Mouse (Mus musculus): ENCODE data around the gene Ovca2.

Ovca2 gene

GRCm38 (mm10) chr11:75170136-75170751 lies 8.4 kb downstream of the Ovca2 start:
- in situ Hi-C loops (cut with MboI, MseI) = loop anchor here (5.0 kb wide), 1 partner anchor 333 kb away; no protein-coding TSS in a partner anchor

GRCm38 (mm10) chr11:75169405-75170080 lies 9.1 kb downstream of the Ovca2 start, which contains the start of gene Hic1:
Hic1 (minus strand) TSS chr11:75169519.
- in situ Hi-C loops (cut with MboI, MseI) = loop anchor here (5.0 kb wide), 1 partner anchor 332 kb away; no protein-coding TSS in a partner anchor

- in situ Hi-C loops (cut with MboI, MseI) = no loop called here
Measured at GRCm38 (mm10) chr11:75168590-75169361, 9.9 kb downstream of the Ovca2 start.

- in situ Hi-C loops (cut with MboI, MseI) = no loop called here
Measured at GRCm38 (mm10) chr11:75167643-75168589, 10.7 kb downstream of the Ovca2 start.

GRCm38 (mm10) chr11:75166861-75167642 lies 11.6 kb downstream of the Ovca2 start:
- in situ Hi-C loops (cut with MboI, MseI) = no loop called here

GRCm38 (mm10) chr11:75166193-75166842 lies 12.3 kb downstream of the Ovca2 start:
- in situ Hi-C loops (cut with MboI, MseI) = no loop called here

GRCm38 (mm10) chr11:75165441-75166192 lies 13.0 kb downstream of the Ovca2 start:
- in situ Hi-C loops (cut with MboI, MseI) = no loop called here

- in situ Hi-C loops (cut with MboI, MseI) = no loop called here
Measured at GRCm38 (mm10) chr11:75164750-75165149, 13.9 kb downstream of the Ovca2 start.

- in situ Hi-C loops (cut with MboI, MseI) = no loop called here
Measured at GRCm38 (mm10) chr11:75164051-75164450, 14.6 kb downstream of the Ovca2 start.

- in situ Hi-C loops (cut with MboI, MseI) = no loop called here
Measured at GRCm38 (mm10) chr11:75163379-75163778, 15.3 kb downstream of the Ovca2 start.

GRCm38 (mm10) chr11:75162591-75163080 lies 16.0 kb downstream of the Ovca2 start:
- in situ Hi-C loops (cut with MboI, MseI) = no loop called here

- in situ Hi-C loops (cut with MboI, MseI) = no loop called here
Measured at GRCm38 (mm10) chr11:75161417-75162008, 17.1 kb downstream of the Ovca2 start.

- in situ Hi-C loops (cut with MboI, MseI) = no loop called here
Measured at GRCm38 (mm10) chr11:75160954-75161353, 17.7 kb downstream of the Ovca2 start.

GRCm38 (mm10) chr11:75159564-75159963 lies 19.1 kb downstream of the Ovca2 start:
- in situ Hi-C loops (cut with MboI, MseI) = loop anchor here (5.0 kb wide), 1 partner anchor 172 kb away; no protein-coding TSS in a partner anchor

- in situ Hi-C loops (cut with MboI, MseI) = loop anchor here (5.0 kb wide), 1 partner anchor 171 kb away; no protein-coding TSS in a partner anchor
Measured at GRCm38 (mm10) chr11:75158432-75158831, 20.2 kb downstream of the Ovca2 start.

- in situ Hi-C loops (cut with MboI, MseI) = loop anchor here (5.0 kb wide), 1 partner anchor 171 kb away; no protein-coding TSS in a partner anchor
Measured at GRCm38 (mm10) chr11:75157901-75158300, 20.7 kb downstream of the Ovca2 start.

- in situ Hi-C loops (cut with MboI, MseI) = loop anchor here (5.0 kb wide), 1 partner anchor 170 kb away; no protein-coding TSS in a partner anchor
Measured at GRCm38 (mm10) chr11:75157037-75157436, 21.6 kb downstream of the Ovca2 start.

- in situ Hi-C loops (cut with MboI, MseI) = loop anchor here (5.0 kb wide), 1 partner anchor 169 kb away; no protein-coding TSS in a partner anchor
Measured at GRCm38 (mm10) chr11:75156416-75156815, 22.2 kb downstream of the Ovca2 start.
